Mouse (Mus musculus) embryonic facial prominence, embryonic 13.5 days (tissue): Measurements from ENCODE around the gene BC005624. TPM values are rescaled to one million over a fixed set of nuclear protein-coding genes. Genes with fewer than 3 reads are reported as not detected.
A peak's percentile ranks its signal among the peaks of the same experiment; 100 is the strongest.
"Not testable (repeated sequence)": the region's sequence is repeated elsewhere in the genome, so short reads cannot be mapped to it uniquely, and the experiment has no call there.

Source experiments
- ATAC-seq: fragments of 200-750 bp; cut with Nextera tagmentation; 2 replicates; pipeline ENCODE4 v1.8.0; 2017; ENCODE audit warnings: low read depth; ENCODE audit not compliant: insufficient number of reproducible peaks, insufficient read depth, low FRiP score, low TSS enrichment
- H3K27ac ChIP-seq: fragments of 300-500 bp; sonication (generic); 2 replicates; pipeline ENCODE4 v1.5.1; 2015; ENCODE audit warnings: moderate library complexity, mild to moderate bottlenecking, inconsistent platforms
- H3K27me3 ChIP-seq: fragments of 300-500 bp; sonication (generic); 2 replicates; pipeline ENCODE4 v1.6.1; 2015; ENCODE audit warnings: mild to moderate bottlenecking, inconsistent platforms
- H3K36me3 ChIP-seq: fragments of 300-500 bp; sonication (generic); 2 replicates; pipeline ENCODE4 v1.6.1; 2015; ENCODE audit warnings: mild to moderate bottlenecking, inconsistent platforms
- H3K4me1 ChIP-seq: fragments of 300-500 bp; sonication (generic); 2 replicates; pipeline ENCODE4 v1.6.1; 2015; ENCODE audit warnings: inconsistent platforms
- H3K4me2 ChIP-seq: fragments of 300-500 bp; sonication (generic); 2 replicates; pipeline ENCODE4 v1.6.1; 2015; ENCODE audit warnings: moderate library complexity, mild to moderate bottlenecking, inconsistent platforms
- H3K4me3 ChIP-seq: fragments of 300-500 bp; sonication (generic); 2 replicates; pipeline ENCODE4 v1.5.1; 2015; ENCODE audit warnings: mild to moderate bottlenecking, inconsistent platforms
- H3K9ac ChIP-seq: fragments of 300-500 bp; sonication (generic); 2 replicates; pipeline ENCODE4 v1.6.1; 2015; ENCODE audit warnings: mild to moderate bottlenecking, inconsistent platforms
- H3K9me3 ChIP-seq: fragments of 300-500 bp; sonication (generic); 2 replicates; pipeline ENCODE4 v1.6.1; 2016; ENCODE audit warnings: inconsistent platforms
- WGBS: fragments of 180-500 bp; shearing (Covaris S2); methylation state at CpG from one replicate; pipeline ENCODE4 v1.1.7; 2015; ENCODE audit warnings: mixed read lengths; 5-methylcytosine and 5-hydroxymethylcytosine counted together
- polyA plus RNA-seq: library from polyadenylated mRNA; unstranded; fragments of >200 nt; fragmentation: Nextera tagmentation; extraction: Ambion mirVana; gene quantifications from 2 replicates; pipeline ENCODE4 v1.2.1, GENCODE M21; 2015

Gene BC005624
- polyA plus RNA-seq, 1 experiment from 2014 or later = 64.2 TPM

DNA sequence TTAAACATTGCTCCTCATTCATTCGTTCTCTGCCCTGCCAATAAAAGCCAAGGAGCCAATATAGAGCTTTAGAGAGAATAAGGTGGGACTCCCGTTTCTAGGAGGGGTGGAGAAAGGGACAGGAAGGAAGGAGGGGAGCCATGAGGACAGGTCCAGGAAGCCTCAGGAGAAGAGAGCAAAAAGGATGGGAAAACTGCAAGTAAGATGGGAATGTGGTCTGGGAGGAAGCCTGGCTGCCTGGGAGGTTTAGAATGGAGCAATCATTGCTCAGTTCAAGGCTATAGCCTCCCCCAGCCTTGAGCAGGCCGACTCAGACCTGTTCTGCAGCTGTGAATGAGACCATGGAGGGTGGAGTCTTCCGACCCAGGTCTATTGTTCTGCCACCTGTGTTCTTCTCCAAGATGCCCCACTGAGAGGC is 43.4 kb downstream of the BC005624 start:
- H3K36me3 ChIP-seq = no peaks in the 10 kb centered on the region
- no peak for ATAC-seq
- WGBS = 58% methylated on average over 4 of the region's 4 CpGs
- no peak overlapping the region for H3K4me3 ChIP-seq
- H3K4me1 ChIP-seq = no peaks in the 10 kb centered on the region
- no peaks in the 10 kb centered on the region for H3K27me3 ChIP-seq
- no peak overlapping the region for H3K4me2 ChIP-seq
- H3K9me3 ChIP-seq = no peaks in the 10 kb centered on the region
- no peak overlapping the region for H3K9ac ChIP-seq
- 0 out of 2 replicates have a peak overlapping the region, but pooled peaks have one; percentile 16 for H3K27ac ChIP-seq

DNA sequence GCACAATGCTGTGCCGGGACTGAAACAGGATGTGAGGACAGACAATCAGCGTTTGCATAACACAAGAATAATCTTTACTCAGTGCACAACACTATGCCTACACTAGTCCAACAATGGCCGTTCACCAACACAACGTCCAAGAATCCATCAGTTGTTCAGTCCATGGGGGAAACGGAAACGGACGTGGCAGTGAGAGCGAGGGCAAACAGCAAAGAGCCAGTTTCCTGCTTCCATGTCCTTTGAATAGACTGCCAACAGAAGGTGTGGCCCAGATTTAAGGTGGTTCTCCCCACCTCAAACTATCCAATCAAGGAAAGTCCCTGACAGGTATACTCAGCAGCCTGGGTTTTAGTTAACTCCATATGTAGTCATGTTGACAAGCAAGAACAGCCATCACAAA is 44.3 kb downstream of the BC005624 start:
- ATAC-seq = no peak
- Histone ChIP-seq H3K4me3 (no peak overlapping the region), H3K27me3 (no peaks in the 10 kb centered on the region), H3K27ac (no peak overlapping the region), H3K4me1 (no peaks in the 10 kb centered on the region), H3K9me3 (no peaks in the 10 kb centered on the region), H3K36me3 (no peaks in the 10 kb centered on the region), H3K4me2 (no peak overlapping the region), H3K9ac (no peak overlapping the region)
- WGBS = 86% methylated on average over 8 of the region's 8 CpGs

DNA sequence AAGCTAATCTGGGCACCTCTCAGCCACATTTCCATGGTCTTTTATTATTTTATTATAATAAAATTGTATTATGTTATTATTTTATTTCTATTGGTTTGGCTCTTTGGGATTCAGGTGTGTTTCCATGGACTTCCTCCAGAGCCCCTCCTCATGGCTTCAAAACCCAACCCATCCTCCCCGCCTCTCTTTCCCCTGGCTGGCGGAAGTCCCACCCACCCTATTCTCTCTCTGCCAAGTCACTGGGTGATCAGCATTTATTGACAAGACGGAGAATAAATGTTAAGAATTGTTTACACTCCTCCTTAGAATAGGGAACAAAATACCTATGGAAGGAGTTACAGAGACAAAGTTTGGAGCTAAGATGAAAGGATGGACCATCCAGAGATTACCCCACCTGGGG is 45.2 kb downstream of the BC005624 start:
- ATAC-seq = no peak
- Histone ChIP-seq H3K9ac (no peak overlapping the region), H3K27me3 (no peaks in the 10 kb centered on the region), H3K4me1 (no peaks in the 10 kb centered on the region), H3K4me3 (no peak overlapping the region), H3K4me2 (no peak overlapping the region), H3K27ac (no peak overlapping the region), H3K9me3 (no peaks in the 10 kb centered on the region), H3K36me3 (no peaks in the 10 kb centered on the region)
- 80% methylated on average over 3 of the region's 3 CpGs for WGBS

- 22% methylated on average over 7 of the region's 7 CpGs for WGBS
- no peaks in the 10 kb centered on the region for H3K36me3 ChIP-seq
- no peak overlapping the region for H3K9ac ChIP-seq
- H3K4me3 ChIP-seq = no peak overlapping the region
- H3K27ac ChIP-seq = no peak overlapping the region
- no peaks in the 10 kb centered on the region for H3K9me3 ChIP-seq
- ATAC-seq = no peak
- no peak overlapping the region for H3K4me2 ChIP-seq
- no peaks in the 10 kb centered on the region for H3K27me3 ChIP-seq
- peaks cover 10% of the 10 kb centered on the region for H3K4me1 ChIP-seq
Observed at GRCm38 (mm10) chr2:30933917-30934450, 48.0 kb downstream of the BC005624 start.

DNA sequence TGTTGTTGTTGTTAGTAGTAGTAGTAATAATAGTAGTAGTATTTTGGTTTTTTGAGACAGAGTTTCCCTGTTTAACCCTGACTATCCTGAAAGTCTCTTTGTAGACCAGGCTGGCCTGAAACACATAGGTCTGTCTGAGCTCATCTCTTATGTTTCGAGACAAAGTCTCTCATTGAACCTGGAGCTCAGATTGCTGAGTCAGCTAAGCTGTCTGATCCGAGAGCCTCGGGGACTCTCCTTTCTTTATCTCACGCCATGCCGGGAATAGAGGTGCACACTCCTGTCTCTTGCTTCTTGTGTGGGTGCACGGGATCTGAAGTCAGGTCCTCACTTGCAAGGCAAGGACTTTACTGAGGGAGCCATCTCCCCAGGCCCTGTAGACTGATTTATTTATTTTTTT is 49.0 kb downstream of the BC005624 start:
- Histone ChIP-seq H3K4me2 (no peak overlapping the region), H3K27ac (no peak overlapping the region), H3K9me3 (no peaks in the 10 kb centered on the region), H3K4me3 (no peak overlapping the region), H3K36me3 (no peaks in the 10 kb centered on the region), H3K27me3 (no peaks in the 10 kb centered on the region), H3K9ac (no peak overlapping the region), H3K4me1 (peaks cover 18% of the 10 kb centered on the region)
- 69% methylated on average over 6 of the region's 6 CpGs for WGBS
- no peak for ATAC-seq

DNA sequence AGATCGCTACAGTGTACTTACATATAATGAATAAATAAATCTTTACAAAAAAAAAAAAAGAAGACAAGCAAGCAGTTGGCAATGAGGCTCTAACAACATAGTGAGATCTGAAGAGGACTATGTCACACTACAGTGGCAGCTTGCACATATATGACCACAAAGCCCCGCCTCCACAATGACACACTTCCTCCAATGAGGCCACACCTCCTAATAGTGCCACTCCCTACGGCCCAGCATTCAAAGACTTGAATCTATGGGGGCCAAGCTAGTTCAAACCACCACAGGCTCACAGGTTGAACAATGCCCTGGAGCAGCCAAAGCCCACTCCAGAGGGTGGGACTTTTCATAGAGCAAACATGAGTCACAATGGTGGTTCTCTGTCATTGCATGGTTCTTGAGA is 50.1 kb downstream of the BC005624 start:
- no peak overlapping the region for H3K4me2 ChIP-seq
- ATAC-seq = no peak
- H3K9me3 ChIP-seq = no peaks in the 10 kb centered on the region
- peaks cover 29% of the 10 kb centered on the region for H3K4me1 ChIP-seq
- no peak overlapping the region for H3K4me3 ChIP-seq
- H3K36me3 ChIP-seq = no peaks in the 10 kb centered on the region
- H3K27me3 ChIP-seq = no peaks in the 10 kb centered on the region
- 79% methylated on average over 3 of the region's 3 CpGs for WGBS
- no peak overlapping the region for H3K9ac ChIP-seq
- H3K27ac ChIP-seq = no peak overlapping the region; the same call in 1 of the 2 replicates

DNA sequence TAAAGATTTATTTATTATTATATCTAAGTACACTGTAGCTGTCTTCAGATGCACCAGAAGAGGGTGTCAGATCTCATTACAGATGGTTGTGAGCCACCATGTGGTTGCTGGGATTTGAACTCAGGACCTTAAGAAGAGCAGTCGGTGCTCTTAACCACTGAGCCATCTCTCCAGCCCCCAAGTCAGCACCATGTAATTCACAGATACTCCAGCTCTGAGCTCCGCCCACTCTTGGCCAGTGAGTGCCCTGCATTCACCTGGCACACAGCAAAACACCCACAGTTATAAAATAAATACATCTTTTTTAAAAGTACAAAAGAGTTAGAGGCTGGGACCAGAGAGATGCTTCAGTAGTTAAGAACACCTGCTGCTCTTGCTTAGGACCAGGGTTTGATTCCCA is 51.2 kb downstream of the BC005624 start:
- H3K27me3 ChIP-seq, H3K9me3 ChIP-seq, H3K4me2 ChIP-seq, H3K4me3 ChIP-seq, ATAC-seq, H3K27ac ChIP-seq, H3K36me3 ChIP-seq, H3K9ac ChIP-seq: not testable (repeated sequence)
- 89% methylated on average over 2 of the region's 2 CpGs for WGBS
- H3K4me1 ChIP-seq = peaks cover 31% of the 10 kb centered on the region

- Histone ChIP-seq H3K4me2 (peak within 1 kb of the TSS; percentile 71), H3K9me3 (no peaks in the 10 kb centered on the region), H3K4me3 (peak within 1 kb of the TSS; percentile 32), H3K27me3 (no peaks in the 10 kb centered on the region), H3K4me1 (peaks cover 31% of the 10 kb centered on the region), H3K27ac (peak within 1 kb of the TSS; percentile 16; the same call in 1 of the 2 replicates), H3K9ac (peak within 1 kb of the TSS; percentile 63), H3K36me3 (no peaks in the 10 kb centered on the region)
- 2% methylated on average over 23 of the region's 23 CpGs for WGBS
- ATAC-seq = peak; percentile 54; the same call in 1 of the 2 replicates
Observed at GRCm38 (mm10) chr2:30929483-30930045, 52.4 kb downstream of the BC005624 start, which contains the start of gene Ptges. TSS of gene Ptges (minus strand) at chr2:30929863.

- H3K4me1 ChIP-seq = peaks cover 31% of the 10 kb centered on the region
- peak overlapping the region; percentile 71 for H3K4me2 ChIP-seq
- H3K27ac ChIP-seq = no peak overlapping the region
- no peaks in the 10 kb centered on the region for H3K36me3 ChIP-seq
- H3K27me3 ChIP-seq = no peaks in the 10 kb centered on the region
- H3K9me3 ChIP-seq = no peaks in the 10 kb centered on the region
- no peak for ATAC-seq
- 30% methylated on average over 12 of the region's 12 CpGs for WGBS
- peak overlapping the region; percentile 32 for H3K4me3 ChIP-seq
- H3K9ac ChIP-seq = peak overlapping the region; percentile 63
Observed at GRCm38 (mm10) chr2:30928893-30929482, 53.0 kb downstream of the BC005624 start.

DNA sequence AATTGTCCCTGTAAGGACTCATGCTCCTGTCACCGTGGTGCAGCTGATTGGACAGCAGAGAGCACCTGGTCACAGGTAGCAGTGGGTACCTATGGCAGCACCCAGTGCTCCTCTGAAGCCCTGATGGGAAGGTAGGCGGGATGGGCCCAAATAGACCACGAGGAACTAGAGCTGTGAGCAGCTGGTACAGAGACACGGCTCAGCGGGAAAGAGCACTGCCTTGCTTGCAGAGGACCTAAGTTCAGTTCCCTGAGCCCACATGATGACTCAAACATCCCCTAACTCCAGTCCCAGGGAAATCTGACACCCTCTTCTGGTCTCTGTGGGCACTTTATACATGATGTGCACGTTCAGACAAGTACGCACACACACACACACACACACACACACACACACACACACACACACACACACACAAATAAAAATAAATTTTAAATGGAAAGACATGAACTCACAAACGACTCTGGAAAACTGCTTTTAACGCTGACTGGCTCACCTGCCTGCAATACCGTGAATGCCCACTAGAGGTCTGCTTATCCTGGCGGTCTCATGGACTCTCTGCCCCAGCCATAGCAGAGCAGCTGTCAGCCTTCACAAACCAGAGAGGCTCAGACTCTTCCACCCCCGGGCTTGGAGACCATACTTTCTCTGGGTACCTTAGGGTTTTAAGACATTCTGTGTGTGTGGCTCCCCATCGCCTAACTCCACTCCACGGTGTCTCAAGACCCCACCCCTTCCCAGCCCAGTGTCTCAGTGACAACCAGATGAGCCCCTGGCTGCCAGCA is 54.0 kb downstream of the BC005624 start:
- Histone ChIP-seq H3K9ac (peak overlapping the region; percentile 11; the same call in 1 of the 2 replicates), H3K27me3 (no peaks in the 10 kb centered on the region), H3K4me1 (peaks cover 31% of the 10 kb centered on the region), H3K9me3 (no peaks in the 10 kb centered on the region), H3K36me3 (no peaks in the 10 kb centered on the region), H3K4me3 (no peak overlapping the region), H3K4me2 (no peak overlapping the region), H3K27ac (no peak overlapping the region)
- WGBS = 20% methylated on average over 14 of the region's 14 CpGs
- no peak for ATAC-seq

DNA sequence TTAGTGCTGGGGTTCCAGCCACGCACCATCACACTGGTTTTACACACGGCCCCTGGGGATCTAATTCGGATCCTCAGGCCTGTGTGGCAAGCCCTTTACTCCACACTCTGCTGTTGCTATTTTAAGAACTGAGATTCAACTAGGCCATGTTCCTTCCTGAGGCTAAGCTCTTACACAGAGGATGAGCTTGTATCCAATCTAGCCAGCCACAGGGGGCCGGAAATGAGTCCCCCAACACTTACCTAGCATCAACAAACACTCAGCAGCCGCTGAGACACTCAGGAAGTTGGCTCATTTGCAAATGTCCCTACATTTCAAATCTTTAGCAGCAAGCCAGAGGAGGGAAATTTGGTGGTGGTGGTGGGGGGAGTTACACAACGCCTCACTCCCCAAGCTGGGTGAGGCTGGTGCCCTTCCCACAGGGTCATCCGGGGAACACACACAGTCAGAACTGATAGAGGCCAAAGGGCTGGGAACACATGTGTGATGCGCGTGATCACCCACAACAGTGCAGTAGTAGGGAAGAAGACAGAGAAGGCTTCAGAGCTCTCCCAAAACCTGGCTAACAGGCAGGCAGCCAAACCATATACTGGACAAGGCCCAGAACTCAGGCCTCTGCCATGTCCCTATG is 54.7 kb downstream of the BC005624 start:
- H3K36me3 ChIP-seq = no peaks in the 10 kb centered on the region
- H3K27me3 ChIP-seq = no peaks in the 10 kb centered on the region
- H3K9ac ChIP-seq = peak overlapping the region; percentile 36; the same call in 1 of the 2 replicates
- peaks cover 31% of the 10 kb centered on the region for H3K4me1 ChIP-seq
- no peak overlapping the region for H3K4me3 ChIP-seq
- H3K4me2 ChIP-seq = no peak overlapping the region
- no peaks in the 10 kb centered on the region for H3K9me3 ChIP-seq
- no peak for ATAC-seq
- 47% methylated on average over 9 of the region's 9 CpGs for WGBS
- H3K27ac ChIP-seq = no peak overlapping the region
